Mouse (Mus musculus): ENCODE measurements around the gene Pdyn.

Gene Pdyn

DNA sequence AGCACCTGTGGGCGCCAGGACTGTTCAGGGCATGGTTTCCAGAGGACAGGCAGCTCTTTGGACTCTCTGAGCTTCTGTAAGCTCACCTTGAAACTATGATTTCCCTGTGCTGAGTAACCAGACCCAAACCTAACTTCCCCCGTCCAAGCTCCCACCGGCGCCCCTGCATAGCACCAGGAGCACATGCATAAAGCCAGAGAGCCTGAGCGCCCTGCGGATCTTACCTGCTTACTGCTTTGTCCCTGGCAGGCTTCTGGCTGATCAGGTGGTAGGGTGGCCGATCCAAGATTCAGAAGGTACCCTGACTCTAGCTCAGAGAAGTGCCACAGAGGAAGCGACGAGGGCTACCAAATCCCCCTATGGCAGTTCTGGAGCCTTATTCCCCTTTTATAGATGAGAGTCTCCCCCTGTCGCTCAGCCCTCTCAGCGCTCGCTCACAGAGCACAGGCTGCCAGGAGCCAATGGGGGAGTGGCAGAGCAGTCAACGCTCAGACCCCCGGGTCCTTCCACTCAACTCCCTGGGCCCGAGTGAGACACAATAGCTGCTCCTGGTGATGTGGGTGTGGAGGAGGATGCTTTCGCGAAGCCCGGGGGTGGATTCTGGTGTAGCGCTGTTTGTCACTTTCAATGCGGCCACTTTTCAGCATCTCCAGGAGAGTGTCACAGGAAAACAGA is at the start of gene Pdyn:
Pdyn (minus strand) TSS at position 361 of the 675 bp plus-strand sequence.
- no peak for DNase-seq

DNA sequence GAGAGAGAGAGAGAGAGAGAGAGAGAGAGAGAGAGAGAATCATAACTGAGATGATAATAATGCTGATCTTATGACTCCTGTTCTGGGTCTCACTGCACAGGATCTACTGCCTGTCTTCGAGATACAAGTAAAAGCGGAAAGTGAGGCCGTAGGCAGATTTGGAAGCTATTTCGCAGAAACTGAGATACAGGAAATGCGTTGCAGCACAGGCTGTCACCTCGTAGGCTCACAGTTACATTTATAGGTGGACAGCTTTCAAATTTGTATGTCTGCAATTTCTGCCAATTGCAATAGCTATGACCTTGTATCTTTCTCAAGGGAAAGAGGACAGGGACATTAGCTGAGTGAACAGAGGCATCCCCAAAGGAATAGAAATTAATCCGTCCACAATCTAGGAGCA is 42.4 kb upstream of the Pdyn start:
- no peak for DNase-seq

- DNase-seq = no peak
Measured at GRCm38 (mm10) chr2:129740515-129740914, 40.9 kb upstream of the Pdyn start.

DNA sequence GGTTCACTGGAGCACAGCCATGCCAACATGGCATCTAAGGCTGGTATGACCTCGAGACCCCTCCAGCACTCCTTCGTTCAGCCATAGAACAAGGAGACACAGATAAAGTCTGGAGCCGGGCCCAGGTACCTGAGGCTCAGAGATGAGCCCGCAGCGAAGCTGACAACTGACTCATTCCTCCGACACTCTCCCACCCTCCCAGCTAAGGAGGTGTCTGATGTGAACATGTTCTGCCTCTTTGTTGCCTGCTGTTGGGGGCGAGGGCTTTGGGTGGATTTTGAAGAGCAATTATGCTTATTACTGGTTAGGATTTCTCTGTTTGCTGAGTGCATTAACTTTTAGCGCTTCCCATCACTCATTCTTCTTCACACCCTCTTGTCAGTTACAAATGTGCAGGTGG is 34.4 kb upstream of the Pdyn start:
- DNase-seq = no peak

- DNase-seq = no peak
Measured at GRCm38 (mm10) chr2:129729681-129730080, 30.0 kb upstream of the Pdyn start.

DNA sequence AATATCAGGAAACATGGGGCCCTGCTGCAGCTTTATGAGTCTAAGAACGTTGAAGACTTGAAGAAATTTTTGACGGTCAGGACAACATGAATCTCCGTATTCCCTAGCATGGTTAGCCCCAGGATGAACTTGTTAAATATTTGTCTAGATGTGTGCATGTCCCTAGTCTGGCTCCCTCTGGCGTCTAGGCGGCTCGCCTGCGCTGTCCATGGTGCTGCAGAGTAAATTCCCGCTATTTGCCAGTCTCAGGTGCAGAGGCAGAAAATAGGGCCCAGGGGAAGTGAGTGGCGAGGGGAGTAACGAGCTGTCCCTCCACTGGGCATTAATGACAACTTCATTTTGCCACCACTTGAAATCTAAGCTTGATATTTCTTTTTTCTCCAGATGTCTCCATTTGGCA is 16.0 kb upstream of the Pdyn start:
- peak; percentile 85 for DNase-seq

DNA sequence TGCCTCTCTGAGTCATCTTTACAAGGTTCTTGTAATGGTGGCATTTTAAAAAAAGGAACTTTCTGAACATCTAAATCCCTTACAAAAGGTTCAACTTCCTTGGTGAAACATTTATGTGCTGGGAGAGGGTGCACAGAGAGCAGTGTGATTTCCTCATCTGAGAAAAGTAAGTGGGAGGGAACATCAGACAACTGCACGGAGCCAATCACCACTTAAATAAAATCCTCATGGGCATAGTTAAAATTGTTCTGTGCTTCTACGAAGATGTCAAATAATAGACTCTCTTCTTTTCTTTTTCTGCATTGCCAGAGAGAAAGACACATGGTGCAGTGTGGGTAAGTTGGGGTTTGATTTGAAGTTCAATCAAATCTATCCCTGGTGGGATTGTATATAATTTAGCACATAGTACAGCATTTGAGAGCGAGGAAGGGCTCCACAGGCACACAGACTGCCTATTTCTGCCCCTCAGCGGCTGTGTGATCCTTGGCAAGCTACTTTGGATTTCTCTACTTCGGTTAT is 13.4 kb upstream of the Pdyn start:
- no peak for DNase-seq

GRCm38 (mm10) chr2:129696059-129696458 is 3.6 kb downstream of the Pdyn start:
- peak; percentile 51 for DNase-seq

DNA sequence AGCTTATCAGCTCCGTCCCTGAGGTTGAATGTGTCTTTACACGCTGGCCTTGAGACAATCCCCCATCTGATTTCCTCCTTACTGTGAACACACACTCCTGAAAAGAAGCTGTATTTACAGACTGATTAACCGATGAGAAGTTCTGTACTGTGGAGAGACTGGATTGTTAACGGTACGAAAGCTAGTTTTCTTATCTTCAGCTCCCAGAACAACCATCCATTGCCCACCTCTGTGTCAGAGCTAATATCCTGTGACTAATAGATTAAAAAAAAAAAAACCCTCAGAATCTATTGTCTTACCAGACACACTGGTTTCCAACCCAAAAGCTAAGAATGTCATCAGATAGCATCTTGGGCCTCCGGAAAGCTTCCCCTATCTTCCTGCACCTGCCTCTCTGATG is 5.3 kb downstream of the Pdyn start:
- no peak for DNase-seq

DNA sequence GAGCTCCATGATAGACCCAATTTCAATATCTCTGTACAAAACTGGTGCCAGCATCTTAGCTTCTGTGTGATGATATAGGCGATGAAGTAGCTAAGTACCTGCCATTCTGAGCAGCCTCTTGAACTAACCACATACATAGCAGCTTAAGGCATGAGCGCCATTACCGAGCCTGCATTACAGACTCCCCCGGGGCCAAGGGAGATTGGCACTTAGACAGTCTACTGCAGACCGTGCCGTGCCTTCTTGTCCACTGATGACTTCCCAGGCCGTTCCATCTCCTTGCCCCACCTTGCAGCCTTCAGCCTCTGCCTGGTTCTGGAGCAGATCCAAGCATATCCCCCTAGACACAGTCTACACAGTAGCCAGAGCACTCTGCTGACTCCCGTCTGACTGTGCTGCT is 7.0 kb downstream of the Pdyn start:
- no peak for DNase-seq

DNA sequence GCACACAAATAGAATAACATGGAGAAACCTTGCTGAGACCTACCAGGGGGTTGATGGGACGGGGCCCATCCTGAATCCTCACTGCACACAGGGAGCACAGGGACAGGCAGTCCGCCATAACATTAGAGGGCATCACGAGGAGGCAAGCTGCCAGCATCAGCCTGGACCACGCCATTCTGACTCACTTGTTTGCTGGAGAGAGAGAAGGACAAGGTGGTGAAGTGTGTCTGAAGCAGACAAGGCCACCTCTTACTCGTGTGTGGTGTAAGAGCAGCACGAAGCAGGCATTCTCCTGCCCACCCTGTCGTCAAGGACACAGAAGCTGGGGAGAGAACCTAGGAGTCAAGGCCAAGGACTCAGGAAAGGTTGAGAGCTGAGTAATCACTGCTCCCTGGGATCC is 9.9 kb downstream of the Pdyn start:
- DNase-seq = no peak

GRCm38 (mm10) chr2:129688036-129688625 is 11.5 kb downstream of the Pdyn start:
- DNase-seq = no peak

DNA sequence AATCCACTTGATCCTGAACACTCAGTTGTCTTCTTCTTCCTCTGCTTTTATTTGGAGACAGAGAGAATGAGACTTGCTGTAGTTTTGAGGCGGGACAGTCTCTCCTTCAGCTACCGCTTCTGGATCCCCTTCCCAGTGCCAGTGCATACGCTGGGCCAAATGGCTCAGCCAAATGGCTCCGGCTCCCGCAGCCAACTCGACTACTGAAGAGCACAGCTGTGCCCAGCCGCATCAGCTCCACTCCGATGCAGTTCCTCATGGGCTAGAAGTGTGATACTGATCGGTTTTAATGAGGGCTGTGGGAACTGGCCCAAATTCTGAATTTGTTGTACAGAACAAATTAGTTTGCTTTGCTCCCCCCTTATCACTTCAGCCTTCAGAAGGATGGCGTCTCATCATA is 12.7 kb downstream of the Pdyn start:
- no peak for DNase-seq

DNA sequence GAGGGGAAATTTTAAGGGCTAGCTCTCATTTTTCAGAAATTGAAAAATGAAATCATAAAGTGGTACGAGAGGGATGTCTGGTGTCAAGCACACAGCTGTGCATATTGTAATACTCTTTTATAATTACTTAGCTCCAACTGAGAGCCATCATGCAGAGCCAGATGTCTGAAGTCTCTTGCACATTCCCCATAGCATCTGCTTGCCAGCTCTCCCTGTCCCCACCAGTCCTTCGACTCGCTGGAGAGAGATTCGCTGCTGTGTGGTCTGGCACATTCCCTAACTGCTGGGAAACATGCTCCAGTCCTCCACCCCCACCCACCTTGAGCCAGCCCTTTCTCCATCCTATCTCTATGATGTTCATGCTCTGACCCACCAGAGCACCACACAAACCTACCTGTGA is 15.6 kb downstream of the Pdyn start:
- DNase-seq = no peak

DNA sequence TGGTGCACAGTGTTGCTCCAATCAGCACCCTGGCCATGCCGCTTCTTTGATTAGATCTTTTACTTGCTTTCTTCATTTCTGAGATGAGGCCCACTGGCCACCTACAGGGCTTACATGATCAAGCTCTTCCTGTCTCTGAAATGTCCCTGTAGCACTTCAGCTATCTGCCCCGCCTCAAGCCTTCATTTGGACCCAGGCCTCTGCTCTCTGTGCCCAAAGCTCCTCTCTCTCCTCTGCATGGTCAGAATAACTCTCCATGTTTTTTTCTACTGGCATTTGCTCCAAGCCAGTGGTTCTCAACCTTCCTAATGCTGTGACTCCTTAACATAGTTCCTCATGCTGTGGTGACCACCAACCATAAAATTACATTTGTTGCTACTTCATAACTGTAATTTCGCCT is 19.4 kb downstream of the Pdyn start:
- no peak for DNase-seq

- DNase-seq = no peak
Measured at GRCm38 (mm10) chr2:129679066-129679465, 20.6 kb downstream of the Pdyn start.

GRCm38 (mm10) chr2:129677664-129678063 is 22.0 kb downstream of the Pdyn start:
- DNase-seq = no peak

GRCm38 (mm10) chr2:129674935-129675634 is 24.6 kb downstream of the Pdyn start:
- DNase-seq = peak; percentile 90

DNA sequence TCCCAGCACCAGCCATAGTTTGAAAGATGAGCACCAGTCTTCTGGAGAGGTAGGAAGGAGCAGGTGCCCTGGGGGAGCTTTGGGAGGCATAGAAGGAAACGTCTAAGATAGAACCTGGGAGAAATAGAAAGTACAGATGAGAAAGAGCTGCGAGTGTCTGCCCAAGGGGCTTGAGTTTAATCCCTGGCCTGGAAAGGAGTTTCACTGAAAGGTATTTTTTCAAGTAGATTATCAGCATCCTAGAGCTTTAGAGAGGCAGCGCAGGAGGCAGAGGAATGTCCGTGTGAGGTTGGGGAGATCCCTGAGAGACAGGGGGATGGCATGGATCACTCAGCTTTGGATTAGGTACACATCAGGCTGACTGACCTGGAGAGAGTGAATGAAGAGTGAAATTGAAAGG is 27.7 kb downstream of the Pdyn start:
- DNase-seq = no peak

DNA sequence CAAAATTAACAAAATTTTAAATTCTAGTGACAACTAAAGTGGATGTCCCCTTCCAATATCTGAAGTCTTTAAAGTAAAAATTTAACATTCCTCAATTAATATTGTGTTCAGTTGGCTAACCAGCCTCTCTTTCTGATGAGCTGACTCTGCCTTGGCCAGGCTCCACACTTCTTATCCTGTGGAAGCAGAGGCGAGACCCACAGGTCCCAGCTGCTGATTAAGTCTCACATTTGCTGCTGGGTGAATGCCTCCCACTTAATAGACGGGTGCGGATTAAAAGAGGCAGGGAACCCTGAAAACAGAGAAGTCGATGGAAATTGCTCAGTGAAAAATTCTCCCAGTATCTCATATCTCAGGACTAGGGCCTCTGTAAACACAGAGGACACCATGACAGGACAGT is 37.2 kb downstream of the Pdyn start:
- no peak for DNase-seq

DNA sequence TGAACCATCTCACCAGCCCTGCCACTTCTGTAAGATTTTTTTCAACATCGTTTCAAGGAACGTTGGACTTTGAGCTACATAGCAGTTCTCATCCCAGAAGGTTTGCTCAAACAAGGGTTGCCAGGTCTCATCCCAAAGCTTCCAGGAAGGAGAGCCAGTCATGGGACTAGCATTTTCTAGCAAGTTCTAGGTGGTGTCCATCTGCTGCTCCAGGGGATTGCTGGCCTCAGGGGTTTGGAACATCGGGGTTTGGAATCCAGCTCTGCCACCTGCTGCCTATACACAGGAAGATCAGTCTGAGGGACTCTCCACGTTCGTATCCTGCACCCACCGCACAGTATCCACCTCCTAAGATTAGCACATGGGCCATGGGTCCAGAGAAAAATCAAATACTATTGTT is 39.6 kb downstream of the Pdyn start:
- DNase-seq = peak; percentile 29

GRCm38 (mm10) chr2:129658796-129659195 is 40.8 kb downstream of the Pdyn start:
- DNase-seq = no peak

GRCm38 (mm10) chr2:129655033-129655432 is 44.6 kb downstream of the Pdyn start:
- no peak for DNase-seq

All from kidney, postnatal 10 days (tissue).